In the genomic region with DNA sequence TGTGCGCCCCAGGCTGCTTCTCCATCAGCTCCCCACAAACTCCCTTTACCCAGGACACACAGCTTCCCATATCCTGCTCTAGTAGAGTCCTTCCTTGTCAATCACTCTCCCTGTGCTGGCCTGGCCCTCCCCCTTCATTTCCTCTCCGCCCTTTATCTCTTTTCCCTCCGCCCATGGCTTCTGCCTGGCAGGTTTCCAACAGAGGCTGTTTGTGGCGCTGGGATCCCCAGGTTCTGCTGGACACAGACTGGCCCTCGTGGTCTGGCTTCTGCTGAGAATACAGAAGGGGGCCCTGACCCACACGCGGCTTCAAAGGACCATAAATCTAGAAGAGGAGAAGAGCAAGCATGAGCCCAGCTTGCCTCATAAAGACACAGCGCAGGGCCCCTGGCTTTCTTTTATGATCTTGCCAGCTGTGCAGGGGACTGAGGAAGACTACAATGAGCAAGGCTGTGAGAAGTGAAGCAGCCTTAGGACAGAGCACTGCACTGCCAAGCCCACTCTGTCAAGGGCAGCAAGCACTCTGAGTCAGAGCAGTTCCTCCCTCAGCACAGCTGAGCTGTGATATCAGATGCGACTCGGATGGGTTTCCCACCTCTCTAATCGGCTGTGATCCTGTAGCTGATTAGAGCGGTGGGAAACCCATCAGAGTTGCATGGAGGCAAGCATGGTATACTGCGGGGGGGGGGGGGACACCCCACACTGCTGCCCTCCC, we compare ENCODE assay signal across 9 mouse cellular contexts. TPM values are rescaled to one million over a fixed set of nuclear protein-coding genes. Genes with fewer than 3 reads are reported as not detected.
DNase-seq lines count a peak whose midpoint lies in the region; ATAC-seq and TF ChIP-seq lines count a peak whose summit lies in the region.
"Had no signal": no experiment of that assay in that cellular context is flagged by ENCODE, and none has a peak within 500 bp of the region (broad histone marks: within the 10 kb centered on the region; RNA-seq: fewer than 3 reads in every experiment).

No protein-coding gene starts in this region.

- 54% methylated on average over 13 of the region's 13 CpGs for WGBS in thymus, adult 2 months

- no peaks in the 10 kb centered on the region; the same call in 1 of the 2 replicates for H3K27me3 ChIP-seq in thymus, adult 2 months (ENCODE audit: control insufficient read depth, insufficient read depth, low read length)

- peak; percentile 67 for ATAC-seq in erythroid progenitor cell, adult 5-6 weeks (replicated peaks; ENCODE audit: low FRiP score, poor library complexity, severe bottlenecking)

- H3K4me1 ChIP-seq in thymus, adult 2 months (replicated peaks; ENCODE audit: control insufficient read depth, insufficient read depth, low read length): no peaks in the 10 kb centered on the region

- intact Hi-C loops in heart, postnatal 25 days (cut with DNase I): no loop called here

- H3K36me3 ChIP-seq in thymus, adult 2 months (ENCODE audit: control insufficient read depth, insufficient read depth, low read length): no peaks in the 10 kb centered on the region

- peak; percentile 79 for DNase-seq in 3134 (ENCODE audit: extremely low read depth, insufficient read length, low spot score)
- DNase-seq in NIH3T3 (ENCODE audit: low read depth): peak; percentile 75
- DNase-seq in heart, postnatal 25 days (ENCODE audit: low spot score): peak; percentile 53
- peak; percentile 86 to 89 for DNase-seq in kidney, postnatal 4 days
- peak; percentile 72 for DNase-seq in mesoderm, embryonic 11.5 days (ENCODE audit: low read depth, low spot score)
- no peak for DNase-seq in thymus, postnatal 25 days
- no peak for DNase-seq in thymus, adult 2 months

- H3K27ac ChIP-seq in thymus, adult 2 months (ENCODE audit: control insufficient read depth, insufficient read depth, low read length): no peak overlapping the region

- TF ChIP-seq POLR2A in thymus, adult 2 months (IDR thresholded peaks at IDR 0.05; ENCODE audit: control insufficient read depth, extremely low read depth, insufficient read depth, low read length, poor library complexity): no peak

- no peak overlapping the region for H3K4me3 ChIP-seq in thymus, adult 2 months (ENCODE audit: control insufficient read depth, insufficient read depth, low read length)

- TF ChIP-seq CTCF in thymus, adult 2 months (IDR thresholded peaks at IDR 0.05; ENCODE audit: borderline replicate concordance, control insufficient read depth, extremely low read depth, insufficient read depth, low read length, poor library complexity): no peak

RNA-seq across cellular contexts. Expression of a gene that starts 1.3 kb away (rescaled TPM):
- total RNA-seq in erythroid progenitor cell, adult 5-6 weeks (2015; ENCODE audit: low replicate concordance): not detected in 2 replicates
- total RNA-seq in erythroid progenitor cell, adult 5-6 weeks (2017; ENCODE audit: low replicate concordance): 0.53 TPM in 1 of 2 replicates, not detected in the other
- under 1 TPM in 1 of 2 experiments, not detected in 1; 0.08 TPM for total RNA-seq in heart, postnatal 25 days (2021)
- polyA plus RNA-seq in thymus, adult 2 months (2012; rRNA removed): 0.70 and 1.1 TPM in 2 replicates
- total RNA-seq: left cerebral cortex, postnatal 10 days had no signal

RNA-seq across cellular contexts. Expression of a gene that starts 5.4 kb away (rescaled TPM):
- total RNA-seq in erythroid progenitor cell, adult 5-6 weeks (2015; ENCODE audit: low replicate concordance): not detected in 2 replicates
- not detected in 2 replicates for total RNA-seq in erythroid progenitor cell, adult 5-6 weeks (2017; ENCODE audit: low replicate concordance)
- total RNA-seq in heart, postnatal 25 days (2021): 1 to 10 TPM; 4.4 to 6.0 TPM
- polyA plus RNA-seq in thymus, adult 2 months (2012; rRNA removed): 12.5 and 16.3 TPM in 2 replicates

RNA-seq across cellular contexts. Expression of a gene that starts 16.2 kb away (rescaled TPM):
- 38.9 and 41.1 TPM in 2 replicates for total RNA-seq in erythroid progenitor cell, adult 5-6 weeks (2015; ENCODE audit: low replicate concordance)
- total RNA-seq in erythroid progenitor cell, adult 5-6 weeks (2017; ENCODE audit: low replicate concordance): 75.8 and 76.1 TPM in 2 replicates
- total RNA-seq in heart, postnatal 25 days (2021): 10 to 100 TPM; 18.7 to 20.2 TPM
- polyA plus RNA-seq in thymus, adult 2 months (2012; rRNA removed): 19.3 and 21.6 TPM in 2 replicates

RNA-seq across cellular contexts. Expression of a gene that starts 35.4 kb away (rescaled TPM):
- total RNA-seq in erythroid progenitor cell, adult 5-6 weeks (2015; ENCODE audit: low replicate concordance): 5.4 and 17.6 TPM in 2 replicates
- 5.1 and 12.1 TPM in 2 replicates for total RNA-seq in erythroid progenitor cell, adult 5-6 weeks (2017; ENCODE audit: low replicate concordance)
- total RNA-seq in heart, postnatal 25 days (2021): 10 to 100 TPM; 11.8 to 13.8 TPM
- polyA plus RNA-seq in thymus, adult 2 months (2012; rRNA removed): 56.2 and 60.9 TPM in 2 replicates

RNA-seq across cellular contexts. Expression of a gene that starts 35.6 kb away (rescaled TPM):
- total RNA-seq in erythroid progenitor cell, adult 5-6 weeks (2015; ENCODE audit: low replicate concordance): 8.4 and 13.3 TPM in 2 replicates
- total RNA-seq in erythroid progenitor cell, adult 5-6 weeks (2017; ENCODE audit: low replicate concordance): 24.7 and 54.9 TPM in 2 replicates
- 1 to 10 TPM; 8.2 to 8.3 TPM for total RNA-seq in heart, postnatal 25 days (2021)
- 6.4 and 7.1 TPM in 2 replicates for polyA plus RNA-seq in thymus, adult 2 months (2012; rRNA removed)

Comparison
In these comparisons a context has a peak if more than half of its experiments do, and no peak if none do; other contexts are left out.
1. DNase-seq: peak in 3134 (single experiment), NIH3T3 (single experiment), heart, postnatal 25 days (single experiment), kidney, postnatal 4 days (2 of 2) and mesoderm, embryonic 11.5 days (single experiment); none in thymus, postnatal 25 days (single experiment) and thymus, adult 2 months (single experiment).
2. RNA of a gene that starts 5.4 kb away (total RNA-seq): 4.4 to 6.0 TPM in heart, postnatal 25 days; not detected in erythroid progenitor cell, adult 5-6 weeks; every median in the first group is over 4 times any median in the second.